Mouse (Mus musculus): ENCODE measurements at regions not wholly inside any gene's neighbourhood (a gene's known extent, or its start where the extent isn't known, plus 50 kb on each side); places are given as distances from the start of the nearest gene placed in this dataset.

- no peak for TF ChIP-seq ZC3H11A (IDR thresholded peaks at IDR 0.05; ENCODE audit: borderline replicate concordance, low read depth, low read length)
- TF ChIP-seq MAFK (IDR thresholded peaks at IDR 0.05; ENCODE audit: insufficient read depth, low read depth, low read length), result no peak
- no peak for TF ChIP-seq ZNF384 (IDR thresholded peaks at IDR 0.05; ENCODE audit: low read depth, low read length)
- TF ChIP-seq HCFC1 (IDR thresholded peaks at IDR 0.05; ENCODE audit: borderline replicate concordance, insufficient read depth, low read length), result no peak
Observed at GRCm38 (mm10) chr13:104562536-104562935, 229.7 kb upstream of the Srek1ip1 start.

Measured in ES-E14 (cell line).